Mouse (Mus musculus) ES-E14 (cell line): Measurements from ENCODE around the gene Parm1. TPM values are rescaled to one million over a fixed set of nuclear protein-coding genes. Genes with fewer than 3 reads are reported as not detected.

Source experiments
- DNase-seq: peaks from one replicate; pipeline ENCODE4 v3.0.0-alpha.2; 2013; ENCODE audit warnings: low read depth, low spot score
- H3K27ac ChIP-seq: 2 replicates; pipeline ENCODE4 v1.5.1; 2012; ENCODE audit warnings: low read depth, mild to moderate bottlenecking, low read length, moderate library complexity, mixed read lengths; ENCODE audit not compliant: poor library complexity, insufficient read depth, severe bottlenecking
- H3K36me3 ChIP-seq: 2 replicates; pipeline ENCODE4 v1.6.1; 2012; ENCODE audit warnings: mild to moderate bottlenecking, low read length, moderate library complexity, mixed read lengths; ENCODE audit not compliant: control insufficient read depth, poor library complexity, insufficient read depth, severe bottlenecking
- H3K4me1 ChIP-seq, 2 experiments: fragments of 150-350 bp in 1 of 2; sonication (generic) in 1 of 2; 2 replicates each; pipeline ENCODE4 v1.6.1; 2012; ENCODE audit warnings: low read length in 2 of 2, mild to moderate bottlenecking in 1 of 2, mixed read lengths in 1 of 2; ENCODE audit not compliant: control insufficient read depth in 2 of 2, insufficient read depth in 2 of 2, poor library complexity in 1 of 2
- H3K4me3 ChIP-seq, 2 experiments: fragments of 150-350 bp in 1 of 2; sonication (generic) in 1 of 2; 2 replicates each; pipeline ENCODE4 v1.5.1; 2012; ENCODE audit warnings: low read length in 2 of 2, low read depth in 1 of 2, mild to moderate bottlenecking in 1 of 2, mixed read lengths in 1 of 2; ENCODE audit not compliant: insufficient read depth in 1 of 2, poor library complexity in 1 of 2, severe bottlenecking in 1 of 2
- H3K9ac ChIP-seq: 2 replicates; pipeline ENCODE4 v1.6.1; 2012; ENCODE audit warnings: low read depth, mild to moderate bottlenecking, low read length, mixed read lengths; ENCODE audit not compliant: poor library complexity, insufficient read depth, severe bottlenecking
- H3K9me3 ChIP-seq: fragments of 150-350 bp; sonication (generic); 2 replicates; pipeline ENCODE4 v1.6.1; 2012; ENCODE audit warnings: low read depth, mild to moderate bottlenecking, low read length; ENCODE audit not compliant: control insufficient read depth, insufficient read depth
- CHD2 ChIP-seq: IDR thresholded peaks from 2 replicates; pipeline ENCODE4 v1.6.1; 2014; ENCODE audit warnings: mild to moderate bottlenecking, low read depth, low read length, inconsistent platforms
- HCFC1 ChIP-seq: IDR thresholded peaks from 2 replicates; pipeline ENCODE4 v1.6.1; 2012; ENCODE audit warnings: low read length, inconsistent platforms, borderline replicate concordance; ENCODE audit not compliant: insufficient read depth
- MAFK ChIP-seq: IDR thresholded peaks from 2 replicates; pipeline ENCODE4 v1.6.1; 2014; ENCODE audit warnings: mild to moderate bottlenecking, low read depth, low read length, inconsistent platforms; ENCODE audit not compliant: insufficient read depth
- ZC3H11A ChIP-seq: IDR thresholded peaks from 2 replicates; pipeline ENCODE4 v1.6.1; 2012; ENCODE audit warnings: low read depth, mild to moderate bottlenecking, inconsistent platforms, low read length, borderline replicate concordance
- ZNF384 ChIP-seq: IDR thresholded peaks from 2 replicates; pipeline ENCODE4 v1.6.1; 2012; ENCODE audit warnings: low read depth, low read length, inconsistent platforms
- in situ Hi-C, 2 experiments: fragments of 600-800 bp; cut with MboI; formaldehyde crosslinking; loops; one replicate each; pipeline ENCODE4 v1.15.1; 2025; ENCODE audit warnings: low sequenced_read_pairs in 2 of 2, inconsistent platforms in 1 of 2; ENCODE audit not compliant: unreplicated experiment in 2 of 2
- total RNA-seq: library from RNA; depleted of rRNA; stranded (reverse); fragments of 300-350 nt; gene quantifications from 2 replicates; pipeline ENCODE4 v1.2.3, GENCODE M21; 2012; rRNA removed

Parm1 gene
- 3.6 and 7.3 TPM in 2 replicates for total RNA-seq

DNA sequence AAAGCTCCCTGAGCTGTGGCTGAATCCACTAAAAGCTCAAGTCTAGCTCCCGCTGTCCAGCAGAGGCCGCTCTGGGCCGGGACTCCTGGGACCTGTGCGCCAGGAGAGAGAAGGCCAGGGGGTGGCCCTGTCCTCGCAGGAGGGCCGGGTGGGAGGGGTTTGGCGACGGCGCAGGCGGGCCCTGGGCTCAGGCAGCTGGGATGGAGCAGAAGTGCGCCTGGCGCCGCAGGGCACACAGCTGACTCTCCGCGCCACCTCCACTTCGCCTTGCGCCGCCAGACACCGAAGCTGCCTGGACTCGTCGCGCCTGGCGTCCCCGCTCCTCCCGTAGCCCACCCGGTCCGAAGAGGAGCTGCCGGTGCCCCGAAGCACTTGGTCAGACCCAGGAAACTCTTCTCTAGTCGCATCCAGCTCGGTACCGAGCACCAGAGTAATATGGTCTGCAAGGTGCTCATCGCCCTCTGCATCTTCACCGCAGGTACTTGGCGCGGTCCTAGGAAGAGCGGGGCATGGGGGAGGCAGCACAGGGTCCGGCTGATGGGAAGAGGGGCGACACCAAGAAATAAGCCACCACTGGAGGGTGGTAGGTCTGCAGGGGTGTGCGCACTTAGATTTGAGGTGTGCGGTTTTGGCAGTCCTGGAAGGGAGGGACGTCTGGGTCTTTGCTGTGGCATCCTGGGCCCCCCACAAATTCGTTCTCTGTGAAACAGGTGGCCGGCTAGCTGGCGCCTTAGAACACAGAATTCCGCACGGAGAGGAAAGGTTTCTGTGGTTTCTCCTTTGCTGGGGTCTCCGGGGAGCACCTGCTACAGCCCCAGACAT is at the start of gene Parm1:
Parm1 (plus strand) TSS at position 136 of the 822 bp plus-strand sequence.
- no peaks in the 10 kb centered on the region for H3K36me3 ChIP-seq
- H3K9ac ChIP-seq = peak within 1 kb of the TSS; percentile 68
- H3K27ac ChIP-seq = no peak within 1 kb of the TSS
- H3K9me3 ChIP-seq = no peaks in the 10 kb centered on the region
- no peaks in the 10 kb centered on the region for H3K4me1 ChIP-seq
- TF ChIP-seq ZNF384 (no peak), MAFK (0 out of 2 replicates have a peak, but pooled peaks have one; percentile 4), HCFC1 (peak; percentile 37; the same call in 1 of the 2 replicates), ZC3H11A (peak; percentile 84; the same call in 1 of the 2 replicates)
- H3K4me3 ChIP-seq = peak within 1 kb of the TSS; percentile 67 to 97
- peak; percentile 77 for DNase-seq
- in situ Hi-C loops = no loop called here

DNA sequence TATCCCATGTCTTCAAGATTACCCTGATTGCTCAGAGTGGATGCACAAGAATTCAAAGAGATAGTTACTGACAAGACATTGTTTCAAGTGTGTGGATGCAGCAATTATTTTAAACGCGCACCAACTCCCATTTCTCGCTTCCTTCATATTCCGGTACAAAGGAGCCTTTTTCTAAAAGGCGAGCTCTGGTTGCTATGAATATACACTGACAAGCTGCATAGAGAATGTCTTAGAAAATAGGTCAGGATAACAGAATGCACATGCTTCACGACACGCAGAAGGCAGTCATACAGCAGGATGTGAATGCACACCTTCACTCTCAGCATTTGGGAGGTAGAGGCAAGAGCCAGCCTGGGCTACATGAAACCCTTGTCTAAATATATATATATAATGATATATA is 42.2 kb upstream of the Parm1 start:
- Histone ChIP-seq H3K4me1 (peaks cover 0 to 2% of the 10 kb centered on the region in 2 experiments; a peak in 1 of 4 replicates), H3K9me3 (no peaks in the 10 kb centered on the region), H3K27ac (no peak overlapping the region), H3K9ac (no peak overlapping the region), H3K36me3 (no peaks in the 10 kb centered on the region), H3K4me3 (no peak overlapping the region)
- no peak for DNase-seq
- TF ChIP-seq CHD2 (no peak), HCFC1 (no peak), ZC3H11A (no peak), ZNF384 (no peak), MAFK (no peak)
- in situ Hi-C loops = no loop called here

DNA sequence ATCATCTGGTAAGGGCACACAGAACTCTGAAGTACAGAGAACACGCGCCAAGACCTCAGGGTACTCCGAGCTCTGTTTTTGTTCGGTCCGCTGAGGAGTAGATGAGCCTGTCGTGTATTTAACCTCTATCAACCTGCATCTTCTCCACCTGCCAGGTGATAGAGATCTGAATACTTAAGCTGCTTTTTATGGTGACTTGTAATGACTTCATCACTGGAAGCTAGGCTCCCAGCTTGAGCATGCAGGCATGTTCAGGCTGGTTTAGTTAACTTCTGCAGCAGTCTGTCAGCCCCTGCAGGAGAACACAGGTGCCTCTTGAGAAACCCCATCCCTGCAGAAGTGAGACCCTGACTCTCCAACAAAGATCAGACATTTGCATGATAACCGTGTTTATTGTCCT is 40.6 kb upstream of the Parm1 start:
- no peak overlapping the region for H3K27ac ChIP-seq
- DNase-seq = no peak
- H3K4me1 ChIP-seq = no peaks in the 10 kb centered on the region
- TF ChIP-seq CHD2 = no peak
- TF ChIP-seq MAFK = no peak
- no peak for TF ChIP-seq HCFC1
- no peak for TF ChIP-seq ZC3H11A
- no peak for TF ChIP-seq ZNF384
- H3K36me3 ChIP-seq = no peaks in the 10 kb centered on the region
- in situ Hi-C loops = no loop called here
- H3K4me3 ChIP-seq = no peak overlapping the region
- no peaks in the 10 kb centered on the region for H3K9me3 ChIP-seq
- H3K9ac ChIP-seq = no peak overlapping the region

DNA sequence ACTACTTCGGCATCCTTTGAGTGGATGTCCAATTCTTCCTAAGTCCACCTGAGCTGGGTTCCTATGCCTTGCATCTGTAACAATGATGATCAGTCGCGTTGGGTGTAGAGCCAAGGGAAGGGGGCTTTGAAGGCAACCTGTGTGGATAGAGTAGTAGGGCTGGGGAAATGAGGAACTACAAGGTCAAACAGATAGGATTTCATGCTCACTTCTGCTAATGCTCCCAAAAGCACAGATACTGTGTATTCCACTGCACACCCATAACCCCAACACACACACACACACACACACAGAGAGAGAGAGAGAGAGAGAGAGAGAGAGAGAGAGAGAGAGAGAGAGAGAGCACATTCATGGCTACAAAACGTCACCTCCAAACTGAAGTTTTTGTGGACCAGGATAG is 38.7 kb upstream of the Parm1 start:
- H3K36me3 ChIP-seq = no peaks in the 10 kb centered on the region
- H3K4me3 ChIP-seq = no peak overlapping the region
- in situ Hi-C loops = no loop called here
- no peak overlapping the region for H3K9ac ChIP-seq
- no peak overlapping the region for H3K27ac ChIP-seq
- no peaks in the 10 kb centered on the region for H3K4me1 ChIP-seq
- no peak for DNase-seq
- no peaks in the 10 kb centered on the region for H3K9me3 ChIP-seq
- TF ChIP-seq ZNF384 (no peak), MAFK (no peak), CHD2 (no peak), HCFC1 (no peak), ZC3H11A (no peak)
